Mouse (Mus musculus): ENCODE results near the gene Apol10b. TPM values are rescaled to one million over a fixed set of nuclear protein-coding genes. Genes with fewer than 3 reads are reported as not detected.

The Apol10b gene
- total and polyA plus RNA-seq, 3 experiments: 2.9 to 4.9 (median 3.6) TPM

- no peaks in the 10 kb centered on the region for H3K79me2 ChIP-seq (replicated peaks; ENCODE audit: control insufficient read depth, extremely low read depth, insufficient read depth, poor library complexity, severe bottlenecking)
- no peak overlapping the region for H3K4me2 ChIP-seq (ENCODE audit: insufficient read depth, low read depth, poor library complexity, severe bottlenecking)
- no peak overlapping the region for H3K4me3 ChIP-seq (replicated peaks in 1 of 3; ENCODE audit: low read depth in 2 of 3, low read length in 2 of 3, poor library complexity in 1 of 3)
- H3K9ac ChIP-seq (ENCODE audit: insufficient read depth, low read depth): no peak overlapping the region
- H3K27me3 ChIP-seq (replicated peaks): no peaks in the 10 kb centered on the region
- H3K36me3 ChIP-seq (replicated peaks in 1 of 2; ENCODE audit: control insufficient read depth in 1 of 2, insufficient read depth in 1 of 2, low read length in 1 of 2): peaks cover 5 to 43% of the 10 kb centered on the region in 2 experiments
- peaks cover 0 to 13% of the 10 kb centered on the region in 2 experiments; a peak in 2 of 4 replicates for H3K4me1 ChIP-seq (ENCODE audit: control insufficient read depth in 1 of 2, insufficient read depth in 2 of 2)
- no peak for TF ChIP-seq KAT2A (IDR thresholded peaks at IDR 0.05; ENCODE audit: insufficient replicate concordance, low read length)
- dilution Hi-C loops (cut with MboI; ENCODE audit: extremely low pct_ligation_motif_present, extremely low pct_unique_long_range_greater_than_20kb, low sequenced_read_pairs): no loop called here
- in situ Hi-C loops (cut with MboI; ENCODE audit: low pct_ligation_motif_present, low pct_unique_long_range_greater_than_20kb, low sequenced_read_pairs): no loop called here
- H3K27ac ChIP-seq (ENCODE audit: insufficient read depth, low read depth): no peak overlapping the region
- no peak for DNase-seq (ENCODE audit: extremely low read depth)
- H3K9me3 ChIP-seq (replicated peaks; ENCODE audit: low read length): no peaks in the 10 kb centered on the region
Measured at GRCm38 (mm10) chr15:77588981-77589380, 6.9 kb downstream of the Apol10b start.

- Histone ChIP-seq H3K9me3 (replicated peaks; ENCODE audit: low read length) (peaks cover 2% of the 10 kb centered on the region), H3K4me2 (ENCODE audit: insufficient read depth, low read depth, poor library complexity, severe bottlenecking) (no peak overlapping the region), H3K27ac (ENCODE audit: insufficient read depth, low read depth) (no peak overlapping the region), H3K9ac (ENCODE audit: insufficient read depth, low read depth) (no peak overlapping the region), H3K4me3 (replicated peaks in 1 of 3; ENCODE audit: low read depth in 2 of 3, low read length in 2 of 3, poor library complexity in 1 of 3) (no peak overlapping the region), H3K4me1 (ENCODE audit: control insufficient read depth in 1 of 2, insufficient read depth in 2 of 2) (peaks cover 0 to 6% of the 10 kb centered on the region in 2 experiments; a peak in 1 of 4 replicates), H3K79me2 (replicated peaks; ENCODE audit: control insufficient read depth, extremely low read depth, insufficient read depth, poor library complexity, severe bottlenecking) (no peaks in the 10 kb centered on the region), H3K36me3 (replicated peaks in 1 of 2; ENCODE audit: control insufficient read depth in 1 of 2, insufficient read depth in 1 of 2, low read length in 1 of 2) (peaks cover 5 to 47% of the 10 kb centered on the region in 2 experiments), H3K27me3 (replicated peaks) (no peaks in the 10 kb centered on the region)
- dilution Hi-C loops (cut with MboI; ENCODE audit: extremely low pct_ligation_motif_present, extremely low pct_unique_long_range_greater_than_20kb, low sequenced_read_pairs) (no loop called here), in situ Hi-C loops (cut with MboI; ENCODE audit: low pct_ligation_motif_present, low pct_unique_long_range_greater_than_20kb, low sequenced_read_pairs) (no loop called here)
- DNase-seq (ENCODE audit: extremely low read depth): no peak
- no peak for TF ChIP-seq CHD2 (IDR thresholded peaks at IDR 0.05; ENCODE audit: low read length)
- no peak for TF ChIP-seq PAX5 (IDR thresholded peaks at IDR 0.05; ENCODE audit: low read length)
- no peak for TF ChIP-seq JUN (IDR thresholded peaks at IDR 0.05; ENCODE audit: insufficient read depth, low read depth, low read length)
- no peak for TF ChIP-seq JUND (conservative IDR thresholded peaks at IDR 0.05; ENCODE audit: low read depth, low read length)
- TF ChIP-seq USF1 (IDR thresholded peaks at IDR 0.05; ENCODE audit: low read depth, low read length): no peak
Measured at GRCm38 (mm10) chr15:77587026-77587425, 8.9 kb downstream of the Apol10b start.

- Histone ChIP-seq H3K9me3 (replicated peaks; ENCODE audit: low read length) (peaks cover 2% of the 10 kb centered on the region), H3K4me1 (ENCODE audit: control insufficient read depth in 1 of 2, insufficient read depth in 2 of 2) (no peaks in the 10 kb centered on the region), H3K27me3 (replicated peaks) (peaks cover 3% of the 10 kb centered on the region), H3K79me2 (replicated peaks; ENCODE audit: control insufficient read depth, extremely low read depth, insufficient read depth, poor library complexity, severe bottlenecking) (no peaks in the 10 kb centered on the region), H3K36me3 (replicated peaks in 1 of 2; ENCODE audit: control insufficient read depth in 1 of 2, insufficient read depth in 1 of 2, low read length in 1 of 2) (peaks cover 0 to 18% of the 10 kb centered on the region in 2 experiments), H3K4me3 (replicated peaks in 1 of 3; ENCODE audit: low read depth in 2 of 3, low read length in 2 of 3, poor library complexity in 1 of 3) (no peak overlapping the region), H3K9ac (ENCODE audit: insufficient read depth, low read depth) (no peak overlapping the region), H3K27ac (ENCODE audit: insufficient read depth, low read depth) (no peak overlapping the region), H3K4me2 (ENCODE audit: insufficient read depth, low read depth, poor library complexity, severe bottlenecking) (no peak overlapping the region)
- dilution Hi-C loops (cut with MboI; ENCODE audit: extremely low pct_ligation_motif_present, extremely low pct_unique_long_range_greater_than_20kb, low sequenced_read_pairs): no loop called here
- in situ Hi-C loops (cut with MboI; ENCODE audit: low pct_ligation_motif_present, low pct_unique_long_range_greater_than_20kb, low sequenced_read_pairs): no loop called here
- no peak for TF ChIP-seq MAFK (IDR thresholded peaks at IDR 0.05; ENCODE audit: insufficient replicate concordance, low read length)
- TF ChIP-seq MXI1 (IDR thresholded peaks at IDR 0.05; ENCODE audit: low read depth, low read length): no peak
- TF ChIP-seq POLR2AphosphoS2 (IDR thresholded peaks at IDR 0.05; ENCODE audit: low read depth, low read length): no peak
- TF ChIP-seq JUND (conservative IDR thresholded peaks at IDR 0.05; ENCODE audit: low read depth, low read length): no peak
- no peak for TF ChIP-seq RCOR1 (conservative IDR thresholded peaks at IDR 0.05; ENCODE audit: low read depth, low read length)
- no peak for TF ChIP-seq GABPA (IDR thresholded peaks at IDR 0.05; ENCODE audit: insufficient replicate concordance, low read depth, low read length)
- no peak for DNase-seq (ENCODE audit: extremely low read depth)
Measured at GRCm38 (mm10) chr15:77581681-77582080, 14.2 kb downstream of the Apol10b start.

Measured in CH12.LX (cell line).